Mouse (Mus musculus) hindbrain, embryonic 10.5 days (tissue): ENCODE data around the gene Chst15. TPM values are rescaled to one million over a fixed set of nuclear protein-coding genes. Genes with fewer than 3 reads are reported as not detected.

Experiments used
- DNase-seq: peaks from one replicate; pipeline ENCODE4 v3.0.0-alpha.2; 2017; ENCODE audit warnings: low spot score
- H3K27ac ChIP-seq: fragments of 300-500 bp; sonication (generic); 2 replicates; pipeline ENCODE4 v1.5.1; 2016; ENCODE audit warnings: mild to moderate bottlenecking, moderate library complexity
- H3K27me3 ChIP-seq: fragments of 300-500 bp; sonication (generic); 2 replicates; pipeline ENCODE4 v1.6.1; 2016; ENCODE audit warnings: mild to moderate bottlenecking; ENCODE audit not compliant: poor library complexity, insufficient read depth, severe bottlenecking
- H3K36me3 ChIP-seq: fragments of 300-500 bp; sonication (generic); 2 replicates; pipeline ENCODE4 v1.6.1; 2016; ENCODE audit warnings: mild to moderate bottlenecking, moderate library complexity
- H3K4me1 ChIP-seq: fragments of 300-500 bp; sonication (generic); replicated peaks from 2 replicates; pipeline ENCODE4 v1.6.1; 2016; ENCODE audit warnings: mild to moderate bottlenecking
- H3K4me3 ChIP-seq: fragments of 300-500 bp; sonication (generic); 2 replicates; pipeline ENCODE4 v1.5.1; 2016; ENCODE audit warnings: mild to moderate bottlenecking, moderate library complexity
- H3K9me3 ChIP-seq: fragments of 300-500 bp; sonication (generic); 2 replicates; pipeline ENCODE4 v1.6.1; 2016; ENCODE audit warnings: mild to moderate bottlenecking, moderate library complexity
- WGBS: fragments of 180-500 bp; shearing (Covaris S2); methylation state at CpG from one replicate; pipeline ENCODE4 v1.1.7; 2016; 5-methylcytosine and 5-hydroxymethylcytosine counted together
- polyA plus RNA-seq: library from polyadenylated mRNA; unstranded; fragments of >200 nt; fragmentation: Nextera tagmentation; extraction: Ambion mirVana; gene quantifications from 2 replicates; pipeline ENCODE4 v1.2.1, GENCODE M21; 2016

Gene Chst15
- polyA plus RNA-seq, 1 experiment from 2014 or later: 25.9 TPM

DNA sequence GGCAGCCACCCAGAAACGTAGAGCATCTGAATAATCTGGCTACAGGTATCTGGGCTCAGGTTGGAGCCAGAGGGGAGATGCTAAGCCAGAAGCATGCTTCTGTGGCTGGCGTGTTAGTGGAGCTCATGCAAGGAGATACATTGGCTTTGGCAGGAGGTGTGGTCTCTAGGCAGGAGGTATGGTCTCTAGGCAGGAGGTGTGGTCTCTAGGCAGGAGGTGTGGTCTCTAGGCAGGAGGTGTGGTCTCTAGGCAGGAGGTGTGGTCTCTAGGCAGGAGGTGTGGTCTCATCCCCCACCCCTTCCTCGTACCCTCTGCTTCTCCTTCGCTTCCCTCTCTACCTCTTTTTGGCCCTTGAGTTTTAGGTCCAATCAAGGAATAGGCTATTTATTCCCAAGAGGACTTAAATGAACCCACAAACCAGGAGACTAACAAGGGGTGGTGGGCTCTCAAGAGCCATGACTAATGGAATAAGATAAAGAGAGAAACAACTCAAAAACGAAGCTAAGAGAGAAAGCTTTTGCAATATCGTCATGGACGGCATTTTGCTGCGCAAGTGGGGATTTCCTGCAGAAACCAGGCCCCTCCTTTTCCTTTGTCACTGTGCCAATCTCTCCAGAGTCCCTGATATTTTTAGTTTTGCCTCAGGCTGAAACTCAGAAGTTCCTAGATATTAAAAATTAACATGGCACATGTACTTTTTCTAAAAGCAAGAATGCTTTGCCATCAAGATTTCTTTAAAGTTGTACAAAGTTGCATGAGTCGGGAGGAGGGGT is 30.4 kb upstream of the Chst15 start:
- Histone ChIP-seq H3K36me3 (no peaks in the 10 kb centered on the region), H3K4me3 (no peak overlapping the region), H3K4me1 (peaks cover 32% of the 10 kb centered on the region), H3K27me3 (no peaks in the 10 kb centered on the region), H3K27ac (no peak overlapping the region), H3K9me3 (no peaks in the 10 kb centered on the region)
- 87% methylated on average over 9 of the region's 9 CpGs for WGBS
- no peak for DNase-seq

- DNase-seq: no peak
- Histone ChIP-seq H3K27me3 (no peaks in the 10 kb centered on the region), H3K9me3 (no peaks in the 10 kb centered on the region), H3K4me3 (no peak overlapping the region), H3K27ac (peak overlapping the region; percentile 47; the same call in 1 of the 2 replicates), H3K4me1 (peaks cover 23% of the 10 kb centered on the region), H3K36me3 (no peaks in the 10 kb centered on the region)
- 78% methylated on average over 5 of the region's 5 CpGs for WGBS
Observed at GRCm38 (mm10) chr7:132345526-132346070, 28.6 kb upstream of the Chst15 start.

DNA sequence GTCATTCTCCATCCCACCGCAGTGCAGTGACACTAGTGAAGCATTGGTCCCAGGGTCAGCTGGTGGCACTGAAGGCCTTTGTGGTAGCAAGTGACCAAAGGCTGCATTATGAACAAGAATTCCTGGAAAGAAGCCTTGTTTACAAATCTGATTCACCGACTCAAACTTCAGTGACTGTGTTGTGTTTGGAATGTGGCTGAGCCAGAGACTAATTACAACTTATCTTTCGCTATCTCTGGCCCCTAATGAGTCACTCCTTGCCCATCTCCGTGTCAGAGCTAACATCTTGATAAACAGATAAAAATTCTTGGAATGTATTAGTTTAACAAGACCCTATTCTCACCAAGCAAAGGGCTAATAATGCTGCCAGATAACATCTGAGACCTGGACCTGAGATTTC is 27.6 kb upstream of the Chst15 start:
- Histone ChIP-seq H3K27ac (0 out of 2 replicates have a peak overlapping the region, but pooled peaks have one; percentile 1), H3K4me3 (no peak overlapping the region), H3K9me3 (no peaks in the 10 kb centered on the region), H3K4me1 (peaks cover 25% of the 10 kb centered on the region), H3K27me3 (no peaks in the 10 kb centered on the region), H3K36me3 (no peaks in the 10 kb centered on the region)
- no peak for DNase-seq
- WGBS: 78% methylated on average over 4 of the region's 4 CpGs

DNA sequence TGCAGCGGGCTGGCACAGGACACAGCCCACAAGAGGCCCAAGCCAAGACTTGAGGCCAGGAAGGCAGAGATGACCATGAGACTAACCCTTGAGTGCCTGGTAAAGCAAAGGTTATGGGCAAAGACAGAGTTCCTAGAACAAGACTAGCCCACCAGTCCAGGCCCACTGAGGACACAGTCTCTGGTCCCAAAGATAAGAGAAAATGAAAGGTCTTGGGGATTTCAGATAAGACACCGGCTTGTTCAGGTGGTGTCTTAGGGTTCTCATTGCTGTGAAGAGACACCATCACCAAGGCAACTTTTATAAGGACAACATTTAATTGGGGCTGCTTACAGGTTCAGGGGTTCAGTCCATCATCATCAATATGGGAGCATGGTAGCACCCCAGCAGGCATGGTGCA is 26.9 kb upstream of the Chst15 start:
- DNase-seq: no peak
- H3K4me3 ChIP-seq: no peak overlapping the region
- H3K27me3 ChIP-seq: no peaks in the 10 kb centered on the region
- 0 out of 2 replicates have a peak overlapping the region, but pooled peaks have one; percentile 1 for H3K27ac ChIP-seq
- H3K9me3 ChIP-seq: no peaks in the 10 kb centered on the region
- H3K4me1 ChIP-seq: peaks cover 32% of the 10 kb centered on the region
- WGBS: 98% methylated on average over 2 of the region's 2 CpGs
- H3K36me3 ChIP-seq: no peaks in the 10 kb centered on the region

GRCm38 (mm10) chr7:132343146-132343545 is 26.1 kb upstream of the Chst15 start:
- no peaks in the 10 kb centered on the region for H3K27me3 ChIP-seq
- WGBS: 64% methylated on average over 2 of the region's 2 CpGs
- no peak for DNase-seq
- no peak overlapping the region for H3K4me3 ChIP-seq
- H3K9me3 ChIP-seq: no peaks in the 10 kb centered on the region
- no peaks in the 10 kb centered on the region for H3K36me3 ChIP-seq
- 0 out of 2 replicates have a peak overlapping the region, but pooled peaks have one; percentile 12 for H3K27ac ChIP-seq
- H3K4me1 ChIP-seq: peaks cover 39% of the 10 kb centered on the region

GRCm38 (mm10) chr7:132339041-132339839 is 22.2 kb upstream of the Chst15 start:
- no peak for DNase-seq
- Histone ChIP-seq H3K27me3 (no peaks in the 10 kb centered on the region), H3K4me1 (peaks cover 39% of the 10 kb centered on the region), H3K36me3 (no peaks in the 10 kb centered on the region), H3K9me3 (no peaks in the 10 kb centered on the region), H3K27ac (peak overlapping the region; percentile 26; the same call in 1 of the 2 replicates), H3K4me3 (no peak overlapping the region)
- WGBS: 84% methylated on average over 14 of the region's 14 CpGs

DNA sequence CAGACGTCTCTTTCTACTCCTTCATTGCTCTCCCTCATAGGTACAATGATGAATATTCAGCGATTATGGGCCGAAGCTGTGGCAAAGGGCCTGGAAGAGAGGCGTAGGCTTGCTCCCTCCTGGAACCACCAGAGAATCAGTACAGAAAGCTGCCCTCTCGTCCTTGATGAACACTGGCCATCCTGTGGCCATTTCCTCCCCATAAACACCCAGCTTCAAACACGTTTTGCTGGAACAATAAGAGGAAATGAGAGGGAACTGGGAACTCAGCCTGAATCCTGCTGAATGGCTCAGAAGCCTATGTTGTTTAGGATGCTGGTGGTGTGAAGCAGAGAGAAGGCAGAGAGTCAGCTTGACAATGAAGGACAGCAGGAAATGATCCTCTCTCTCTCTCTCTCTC is 21.3 kb upstream of the Chst15 start:
- H3K36me3 ChIP-seq: no peaks in the 10 kb centered on the region
- no peak for DNase-seq
- no peaks in the 10 kb centered on the region for H3K9me3 ChIP-seq
- H3K4me3 ChIP-seq: no peak overlapping the region
- 70% methylated on average over 6 of the region's 6 CpGs for WGBS
- peaks cover 40% of the 10 kb centered on the region for H3K4me1 ChIP-seq
- H3K27me3 ChIP-seq: no peaks in the 10 kb centered on the region
- 0 out of 2 replicates have a peak overlapping the region, but pooled peaks have one; percentile 19 for H3K27ac ChIP-seq

GRCm38 (mm10) chr7:132337268-132337917 is 20.4 kb upstream of the Chst15 start:
- no peaks in the 10 kb centered on the region for H3K27me3 ChIP-seq

DNA sequence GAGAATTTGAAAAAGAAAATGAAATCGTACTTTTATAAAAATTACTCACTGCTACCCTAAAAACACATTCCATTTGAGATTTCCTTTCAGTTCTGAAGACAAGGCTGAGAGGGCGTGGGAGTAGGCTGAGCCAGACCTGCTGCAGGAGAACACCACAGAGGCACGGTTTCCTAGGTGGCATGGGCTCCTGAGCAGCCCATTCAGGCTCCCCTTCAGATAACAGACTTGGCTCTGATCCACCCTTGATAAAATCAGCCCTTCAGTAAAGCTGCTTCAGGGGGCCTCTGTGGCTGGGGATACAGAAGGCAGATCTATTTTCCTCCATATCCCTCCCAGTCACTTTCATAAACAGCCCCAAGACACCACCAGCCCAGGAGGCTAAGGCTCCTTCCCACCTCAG is 19.8 kb upstream of the Chst15 start:
- no peaks in the 10 kb centered on the region for H3K9me3 ChIP-seq
- H3K36me3 ChIP-seq: no peaks in the 10 kb centered on the region
- H3K4me1 ChIP-seq: peaks cover 54% of the 10 kb centered on the region
- no peaks in the 10 kb centered on the region for H3K27me3 ChIP-seq
- DNase-seq: no peak
- no peak overlapping the region for H3K4me3 ChIP-seq
- WGBS: 80% methylated on average over 3 of the region's 3 CpGs
- peak overlapping the region; percentile 74 for H3K27ac ChIP-seq

More at GRCm38 (mm10) chr7:132337268-132337917, 20.4 kb upstream of the Chst15 start:
- 71% methylated on average over 11 of the region's 11 CpGs for WGBS
- Histone ChIP-seq H3K4me3 (no peak overlapping the region), H3K36me3 (no peaks in the 10 kb centered on the region), H3K27ac (peak overlapping the region; percentile 74), H3K9me3 (no peaks in the 10 kb centered on the region), H3K4me1 (peaks cover 48% of the 10 kb centered on the region)
- DNase-seq: no peak

DNA sequence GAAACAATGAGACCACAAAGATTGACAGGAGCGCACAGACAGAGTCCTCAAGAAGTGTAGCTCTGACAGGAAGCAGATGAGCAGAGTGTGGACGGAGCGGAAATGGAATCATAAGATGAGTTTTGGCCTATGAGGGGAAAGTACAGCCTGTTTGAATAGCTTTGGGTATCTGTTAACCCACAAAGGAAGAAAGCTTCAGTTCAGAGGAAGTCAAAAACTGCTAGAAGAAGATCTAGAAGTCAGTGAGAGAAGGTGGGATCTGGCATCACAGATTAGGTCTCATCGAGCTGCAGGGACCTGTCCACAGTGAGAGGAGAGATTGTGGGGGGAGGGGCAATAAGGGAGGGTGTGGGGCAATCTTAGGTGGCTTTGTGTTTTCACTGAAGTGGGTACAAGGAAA is 18.3 kb upstream of the Chst15 start:
- no peak overlapping the region for H3K27ac ChIP-seq
- H3K36me3 ChIP-seq: no peaks in the 10 kb centered on the region
- DNase-seq: no peak
- H3K9me3 ChIP-seq: no peaks in the 10 kb centered on the region
- 94% methylated on average over 4 of the region's 4 CpGs for WGBS
- no peak overlapping the region for H3K4me3 ChIP-seq
- H3K27me3 ChIP-seq: no peaks in the 10 kb centered on the region
- peaks cover 68% of the 10 kb centered on the region for H3K4me1 ChIP-seq

DNA sequence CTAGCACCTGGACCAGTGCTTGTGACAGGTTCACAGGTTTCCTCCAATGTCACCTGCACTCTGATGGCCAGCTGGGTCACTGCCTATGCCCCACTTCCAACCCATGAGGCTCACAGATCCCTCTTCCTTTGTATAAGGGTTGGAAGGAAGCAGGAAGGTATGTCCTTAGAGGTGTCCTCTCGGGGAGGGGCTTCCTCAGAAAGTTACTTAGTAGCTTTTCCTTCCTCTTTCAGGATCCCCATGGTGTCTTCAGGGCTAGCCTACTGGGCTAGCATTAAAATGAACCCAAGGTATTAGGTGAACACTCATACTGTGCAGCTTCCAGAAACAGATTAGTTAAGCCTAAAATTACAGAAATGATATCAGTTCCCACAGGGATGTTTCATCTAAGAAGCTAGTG is 16.1 kb upstream of the Chst15 start:
- Histone ChIP-seq H3K36me3 (no peaks in the 10 kb centered on the region), H3K27ac (peak overlapping the region; percentile 30), H3K9me3 (no peaks in the 10 kb centered on the region), H3K4me1 (peaks cover 53% of the 10 kb centered on the region), H3K4me3 (no peak overlapping the region), H3K27me3 (peaks cover 1% of the 10 kb centered on the region; the same call in 1 of the 2 replicates)
- WGBS: 77% methylated on average over 1 of the region's 1 CpGs
- no peak for DNase-seq

GRCm38 (mm10) chr7:132332176-132332575 is 15.1 kb upstream of the Chst15 start:
- H3K27me3 ChIP-seq: peaks cover 3% of the 10 kb centered on the region; the same call in 1 of the 2 replicates
- no peaks in the 10 kb centered on the region for H3K36me3 ChIP-seq
- H3K4me3 ChIP-seq: no peak overlapping the region
- DNase-seq: no peak
- H3K27ac ChIP-seq: peak overlapping the region; percentile 30
- WGBS: 66% methylated on average over 11 of the region's 11 CpGs
- H3K4me1 ChIP-seq: peaks cover 44% of the 10 kb centered on the region
- no peaks in the 10 kb centered on the region for H3K9me3 ChIP-seq
